Mouse (Mus musculus): ENCODE results near the gene Nrip1.

Nrip1 gene

DNA sequence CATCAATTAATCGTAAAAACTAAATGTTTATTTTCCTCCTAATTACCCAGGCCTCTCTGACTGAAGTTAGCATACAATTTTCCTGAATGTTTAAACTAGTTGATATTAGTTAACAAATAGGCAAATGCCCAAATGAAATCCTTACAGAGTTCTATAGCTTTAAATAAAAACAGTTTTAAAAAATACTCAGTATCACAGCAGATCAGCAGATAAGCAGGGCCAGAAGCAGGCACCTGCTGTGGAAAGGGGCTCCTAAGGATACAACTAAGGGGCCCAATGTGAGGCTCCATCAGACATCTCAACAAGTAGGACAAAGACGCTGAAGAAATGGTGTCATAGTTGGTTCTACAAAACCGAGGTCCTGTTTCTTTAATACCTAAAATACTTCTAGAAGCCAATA, 58.0 kb downstream of the Nrip1 start:
- no peak for DNase-seq (ENCODE audit: low spot score in 2 of 2)

DNA sequence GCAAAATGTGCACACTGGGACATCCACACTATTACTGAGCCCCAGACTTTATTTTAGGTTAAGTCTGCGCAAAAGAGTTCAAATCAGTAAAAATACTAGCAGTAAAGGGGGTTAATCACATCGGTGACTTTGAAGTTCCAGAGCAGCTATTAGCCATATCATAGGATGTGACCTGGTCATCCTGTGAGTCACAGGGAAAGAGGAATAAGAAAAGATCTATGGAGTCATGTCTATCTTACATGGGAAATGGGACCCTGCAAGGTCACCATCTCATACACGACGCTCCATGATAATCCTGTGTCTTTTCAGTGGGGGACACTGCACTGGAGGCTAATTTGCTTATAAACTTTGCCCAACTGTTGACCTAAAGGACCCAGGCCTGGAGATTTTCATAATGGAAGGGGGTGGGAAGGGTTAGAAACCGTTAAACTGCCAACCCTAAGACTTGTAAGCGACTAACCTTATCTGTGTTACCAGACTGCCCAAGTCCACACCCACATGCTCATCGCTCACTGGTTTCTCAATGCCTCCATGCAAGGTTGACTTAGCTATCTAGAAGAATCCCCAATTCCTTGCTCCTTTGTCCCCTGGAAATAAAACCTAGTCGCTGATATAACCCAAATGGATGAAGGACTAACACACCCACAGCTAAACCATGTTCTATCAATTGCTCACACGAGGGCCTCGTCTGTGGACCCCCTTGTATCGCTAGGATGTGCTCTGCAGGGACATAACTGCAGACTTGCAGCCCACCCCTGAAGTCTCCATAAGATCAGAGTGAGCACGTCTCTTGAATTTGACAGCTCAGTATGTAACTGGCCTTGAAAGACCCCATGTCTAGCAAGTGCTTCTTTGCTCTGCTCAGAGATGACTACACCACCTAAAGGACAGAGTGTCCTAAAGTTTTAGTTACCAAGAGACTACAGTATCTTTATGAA, 59.3 kb downstream of the Nrip1 start:
- peak; percentile 61 for DNase-seq (ENCODE audit: low spot score in 2 of 2)

DNA sequence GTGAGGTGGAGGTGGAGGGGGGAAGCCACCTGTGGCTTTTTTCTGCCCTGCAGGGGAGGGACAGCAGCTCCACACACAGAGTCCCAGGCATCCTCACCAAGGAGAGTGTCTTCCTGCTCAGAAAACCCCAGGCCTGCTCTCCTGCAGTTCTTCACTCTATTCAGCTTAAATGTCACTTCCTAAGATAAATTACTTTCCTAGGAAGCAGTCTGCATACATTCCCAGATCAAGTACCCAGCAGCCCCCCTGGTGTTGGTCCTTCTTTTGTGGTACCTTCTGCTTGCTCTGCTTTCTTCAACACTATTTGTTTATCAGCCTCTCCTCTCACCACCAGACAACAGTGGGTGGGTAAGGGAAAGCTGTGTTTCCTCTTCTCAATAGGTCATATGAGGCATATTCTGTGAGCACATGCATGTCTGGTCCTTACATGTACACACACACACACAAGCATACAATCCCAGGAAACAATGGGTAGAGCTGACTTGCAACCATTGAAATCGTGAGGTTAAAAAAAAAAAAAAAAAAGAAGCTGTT, 60.7 kb downstream of the Nrip1 start:
- no peak for DNase-seq (ENCODE audit: low spot score in 2 of 2)

DNA sequence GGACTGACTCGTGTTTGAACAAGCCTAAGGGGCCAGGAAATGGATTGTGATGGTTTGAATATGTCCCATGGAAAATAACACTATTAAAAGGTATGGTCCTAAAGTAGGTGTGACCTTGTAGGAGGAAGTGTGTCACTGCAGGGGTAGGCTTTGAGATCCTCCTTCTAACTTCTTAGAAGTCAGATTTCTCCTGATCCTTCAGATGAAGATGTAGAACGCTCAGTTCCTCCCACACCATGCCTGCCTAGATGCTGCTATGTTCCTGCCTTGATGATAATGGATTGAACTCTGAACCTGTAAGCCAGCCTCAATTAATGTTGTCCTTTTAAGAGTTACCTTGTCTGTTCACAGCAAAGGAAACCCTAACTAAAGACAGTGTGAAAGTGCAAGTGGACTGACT, 62.8 kb downstream of the Nrip1 start:
- no peak for DNase-seq (ENCODE audit: low spot score in 2 of 2)

DNA sequence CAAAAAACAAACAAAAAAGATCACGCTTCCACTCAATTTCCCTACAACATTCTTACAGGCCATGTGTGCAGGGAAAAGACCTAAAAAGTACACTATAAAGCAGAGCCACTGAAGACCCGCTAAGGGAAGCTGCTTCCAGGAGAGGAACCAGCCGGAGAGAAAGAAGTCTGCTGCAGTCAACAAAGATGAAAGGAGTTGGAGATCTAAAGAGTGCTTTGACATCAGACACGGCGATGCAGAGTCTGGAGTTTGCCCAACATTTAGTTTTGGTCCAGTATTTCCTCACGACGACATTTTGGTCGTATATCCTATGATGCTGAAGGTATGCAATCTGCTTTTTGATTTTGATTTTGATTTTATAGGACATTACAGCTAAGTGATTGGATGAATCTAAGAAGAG, 63.3 kb downstream of the Nrip1 start:
- no peak for DNase-seq (ENCODE audit: low spot score in 2 of 2)

DNA sequence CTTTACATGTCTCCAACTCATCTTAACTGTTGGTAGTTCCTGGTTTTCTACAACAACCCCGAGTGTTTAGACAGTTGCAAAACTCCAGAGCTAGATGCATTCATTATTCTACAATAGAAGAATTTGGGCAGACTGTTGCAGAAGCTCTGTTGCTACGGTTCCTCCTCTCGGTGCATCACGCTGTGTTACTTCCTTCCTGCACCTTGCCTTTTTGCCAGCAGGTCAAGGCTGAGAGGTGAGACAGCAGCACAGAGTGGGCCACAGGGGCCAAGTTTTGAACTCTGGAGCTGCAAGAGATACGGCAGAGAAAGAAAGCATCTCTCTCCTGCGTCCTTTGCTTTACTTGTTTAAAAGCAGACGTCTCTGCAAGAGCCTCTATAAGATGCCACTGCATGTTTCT, 64.3 kb downstream of the Nrip1 start:
- no peak for DNase-seq (ENCODE audit: low spot score in 2 of 2)

DNA sequence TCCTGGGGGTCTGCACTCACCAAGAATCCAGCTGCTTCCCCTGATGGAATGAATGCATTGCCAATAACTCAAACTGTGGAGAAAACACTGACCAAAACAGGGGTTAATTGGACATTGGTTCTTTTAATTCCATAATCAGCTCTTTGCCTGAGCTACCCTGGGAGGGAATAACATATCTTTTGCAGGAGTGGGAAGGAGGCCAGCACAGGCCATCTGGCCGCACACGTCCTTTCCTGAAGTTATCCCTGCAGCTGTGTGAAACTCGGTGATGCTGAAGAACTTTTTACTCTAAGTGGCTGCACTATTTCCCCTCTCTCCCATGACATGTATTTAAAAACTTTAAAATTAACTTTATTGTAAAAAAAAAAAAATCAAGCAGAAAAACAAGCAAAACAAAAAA, 66.6 kb downstream of the Nrip1 start:
- no peak for DNase-seq (ENCODE audit: low spot score in 2 of 2)

DNA sequence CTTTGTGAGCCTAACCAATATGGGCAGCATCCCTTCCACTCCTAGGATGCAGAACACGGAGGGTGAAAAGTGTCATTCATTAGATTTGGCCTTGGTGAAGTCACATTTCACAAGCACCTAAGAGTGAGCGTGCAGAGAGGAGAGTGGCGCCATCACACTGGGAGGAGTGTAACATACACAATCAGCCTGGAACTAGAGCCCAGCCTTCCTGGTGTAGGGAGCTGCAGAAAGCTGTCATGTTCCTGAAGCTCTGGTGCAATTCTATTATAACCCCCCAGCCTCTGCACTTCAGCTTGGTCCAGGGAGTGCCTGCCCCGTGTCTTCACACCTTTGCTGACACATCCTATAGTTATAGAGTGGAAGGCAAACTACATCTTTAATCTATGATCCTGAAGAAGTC, 67.2 kb downstream of the Nrip1 start:
- no peak for DNase-seq (ENCODE audit: low spot score in 2 of 2)

DNA sequence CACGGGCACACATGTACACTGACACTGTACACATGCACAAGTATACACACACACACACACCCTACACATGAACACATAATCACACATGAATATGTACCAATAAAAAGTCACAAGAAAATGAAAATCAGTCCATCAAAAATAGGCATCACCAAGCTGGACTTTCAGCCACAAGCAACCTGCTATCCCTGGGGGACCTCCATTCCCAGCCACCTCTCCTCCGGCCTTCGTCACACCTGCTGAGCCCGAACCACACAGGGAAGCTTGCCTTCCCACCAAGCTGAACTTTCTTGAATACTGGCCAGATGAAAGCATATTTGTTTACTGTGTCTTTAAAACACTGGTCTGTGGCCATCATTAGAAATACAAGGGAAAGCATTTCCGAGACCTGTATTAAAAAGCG, 70.2 kb downstream of the Nrip1 start:
- no peak for DNase-seq (ENCODE audit: low spot score in 2 of 2)

DNA sequence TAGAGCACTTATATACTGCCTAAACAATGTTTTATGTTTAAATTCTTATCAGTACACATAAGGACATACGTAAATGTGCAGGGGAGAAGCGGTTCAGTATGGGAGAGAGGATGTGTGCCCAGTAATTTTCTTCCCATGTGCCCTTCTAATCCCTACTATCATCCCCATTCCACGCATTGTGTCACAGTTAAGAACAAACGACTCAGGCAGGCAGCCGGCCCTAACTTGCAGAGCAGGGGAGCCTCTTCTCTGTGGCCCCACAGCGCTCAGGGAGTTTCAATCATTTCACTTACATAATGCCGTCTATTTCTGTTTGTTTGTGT, 71.9 kb downstream of the Nrip1 start:
- no peak for DNase-seq (ENCODE audit: low spot score in 2 of 2)

DNA sequence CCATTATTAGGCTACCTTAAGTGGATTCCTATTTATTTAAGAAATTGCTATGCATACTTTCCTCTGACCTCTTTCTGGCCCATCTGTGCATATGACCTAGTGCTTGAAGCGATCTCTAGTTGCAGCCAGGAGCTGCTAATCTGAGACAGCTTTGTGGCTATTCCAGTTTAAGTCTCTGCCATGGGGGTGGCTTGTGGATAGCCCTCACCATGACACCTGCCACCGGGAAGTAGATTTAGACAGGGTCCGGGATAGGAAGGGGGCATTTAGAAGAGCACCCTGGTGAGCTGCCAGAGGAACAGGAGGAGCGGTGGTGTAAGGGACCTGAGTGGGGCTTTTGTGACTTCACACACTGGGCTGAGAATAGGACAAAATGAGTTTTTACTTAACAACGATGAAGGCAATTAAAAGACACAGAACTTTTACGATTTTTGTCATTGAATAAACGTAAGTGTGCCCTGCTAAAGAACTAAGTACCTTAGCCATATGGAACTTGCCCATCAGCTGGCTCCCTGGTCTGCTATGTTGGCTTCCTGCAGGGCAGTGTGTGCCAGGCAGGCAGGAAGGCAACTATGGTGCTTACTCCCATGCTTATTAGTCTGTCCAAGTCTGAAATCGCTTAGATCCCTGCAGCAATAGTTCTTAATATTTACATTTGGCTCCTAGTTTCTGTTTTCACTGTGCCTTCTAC, 72.4 kb downstream of the Nrip1 start:
- no peak for DNase-seq (ENCODE audit: low spot score in 2 of 2)

DNA sequence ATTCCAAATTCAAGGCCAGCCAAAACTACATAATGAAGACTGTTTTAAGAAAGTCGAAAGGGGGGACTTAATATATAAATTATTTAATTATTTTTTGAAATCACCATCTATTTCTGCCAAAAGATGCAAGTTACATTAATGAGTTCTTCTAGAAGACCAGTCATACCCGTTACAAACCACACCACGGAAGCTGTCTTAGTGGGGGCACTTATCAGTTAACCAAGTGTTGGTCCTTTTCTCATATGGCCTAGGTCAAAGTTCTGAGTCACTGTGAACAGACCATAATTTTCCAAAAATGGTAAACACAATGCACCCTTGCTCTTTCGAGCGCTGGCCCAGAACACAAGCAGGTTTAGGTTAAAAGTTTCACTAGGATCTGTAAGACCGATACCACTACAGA, 73.2 kb downstream of the Nrip1 start:
- DNase-seq (ENCODE audit: low spot score in 2 of 2) = no peak

DNA sequence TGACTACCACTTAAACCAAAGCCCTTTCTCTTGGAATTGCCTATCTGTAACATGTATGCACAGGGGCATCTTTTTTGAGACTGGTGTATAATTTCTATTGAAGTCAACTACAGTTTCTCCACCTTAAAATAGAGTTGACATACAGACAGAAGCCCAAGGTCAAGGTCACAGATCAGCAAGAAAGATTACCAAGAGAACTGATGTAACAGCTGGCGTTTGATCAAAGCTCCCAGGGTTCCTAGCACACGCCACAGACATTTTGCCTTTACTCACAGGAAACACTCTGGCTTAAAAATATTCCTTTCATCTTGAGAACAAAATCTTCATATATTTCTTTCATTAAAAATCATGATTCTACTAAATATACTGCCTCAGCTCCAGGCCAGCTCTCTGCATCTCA, 74.1 kb downstream of the Nrip1 start:
- no peak for DNase-seq (ENCODE audit: low spot score in 2 of 2)

DNA sequence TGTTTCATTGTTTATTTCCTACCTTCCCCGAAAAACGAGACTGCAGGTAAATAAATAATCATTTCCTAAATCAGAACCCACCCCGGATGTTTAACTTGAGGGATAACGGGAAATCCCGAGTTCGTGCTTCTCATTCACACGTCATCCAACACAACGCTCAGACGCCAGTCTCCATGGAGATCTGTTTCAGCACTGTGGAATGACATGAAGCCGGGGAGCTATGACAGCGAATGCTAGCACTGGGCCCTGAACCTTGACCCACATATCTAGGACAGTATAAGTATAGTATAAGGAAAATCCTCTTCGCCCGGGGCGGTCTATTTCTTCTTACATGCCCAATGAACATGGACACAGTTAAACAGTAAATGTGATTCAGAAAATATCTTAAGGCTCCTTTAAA, 78.3 kb downstream of the Nrip1 start:
- DNase-seq (ENCODE audit: low spot score in 2 of 2) = no peak

DNA sequence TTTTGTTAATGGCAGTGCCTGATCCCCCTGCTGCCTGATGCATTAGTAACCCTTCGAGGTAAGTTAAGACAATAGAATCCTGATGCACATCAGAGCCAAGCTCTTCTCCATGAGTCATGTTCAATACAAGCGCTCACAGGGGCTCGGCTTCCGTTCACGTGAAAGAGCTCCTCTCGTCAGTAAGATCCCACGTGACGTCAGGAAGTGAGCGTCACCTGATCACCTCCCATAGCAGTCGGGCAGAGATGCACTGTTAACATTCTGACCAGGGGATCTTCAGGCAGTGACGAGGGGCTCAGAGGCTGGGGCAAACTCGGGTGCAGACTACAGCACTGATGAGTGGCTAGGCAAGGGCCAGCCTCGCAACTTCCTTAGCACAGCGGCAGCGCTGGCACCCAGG, 79.1 kb downstream of the Nrip1 start:
- no peak for DNase-seq (ENCODE audit: low spot score in 2 of 2)

DNA sequence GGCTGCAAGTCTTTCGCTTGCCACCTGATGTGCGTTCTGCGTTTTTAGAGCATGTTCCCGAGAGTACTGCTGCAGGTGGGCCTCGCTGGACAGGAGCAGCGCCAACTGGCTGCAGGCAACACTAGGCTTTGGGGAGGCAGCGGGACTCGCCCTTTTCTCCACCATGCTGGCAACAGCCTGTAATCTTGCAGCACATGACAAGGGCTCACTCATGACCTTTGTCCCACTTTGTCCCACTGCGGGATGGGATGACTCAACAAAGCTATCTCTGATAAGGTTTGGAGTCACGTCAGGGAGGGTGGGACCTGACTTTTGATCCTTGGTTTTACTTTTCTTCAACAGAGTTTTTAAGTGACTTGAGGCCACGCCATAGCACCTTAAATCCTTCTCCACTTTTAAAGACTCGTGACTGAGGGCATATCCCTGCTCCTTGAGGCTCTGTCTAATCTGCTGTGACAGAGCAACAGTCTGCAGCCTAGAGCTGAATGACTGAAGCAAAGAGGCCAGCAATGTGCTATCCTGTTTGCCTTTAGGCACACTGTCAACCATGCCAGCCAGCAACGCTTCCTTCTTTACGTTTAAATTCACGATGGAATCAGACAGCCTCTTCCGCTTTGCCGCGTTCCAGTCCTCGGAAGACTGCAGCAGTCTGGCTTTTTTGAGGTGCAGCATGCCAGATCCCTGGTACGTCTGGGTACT, 79.7 kb downstream of the Nrip1 start:
- DNase-seq (ENCODE audit: low spot score in 2 of 2) = no peak

DNA sequence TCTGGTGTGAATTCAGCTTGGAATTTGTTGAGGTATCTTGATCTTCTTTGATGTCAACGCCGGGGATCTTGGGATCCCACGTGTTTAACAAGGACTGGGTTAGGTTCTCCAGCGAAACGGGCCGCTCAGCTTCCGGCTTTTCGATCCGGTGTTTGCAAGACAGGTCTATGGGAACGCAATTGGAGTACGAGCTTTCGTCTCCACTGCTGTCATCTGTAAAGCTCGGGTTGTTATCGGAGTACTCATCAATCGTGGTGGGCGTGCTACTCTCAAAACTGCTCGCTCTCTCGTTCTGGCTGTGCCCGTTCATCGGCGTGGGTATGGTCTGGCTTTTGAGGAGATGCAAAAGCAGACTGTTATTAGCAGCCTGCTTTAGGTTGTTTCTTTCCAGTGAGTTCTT, 80.5 kb downstream of the Nrip1 start:
- DNase-seq (ENCODE audit: low spot score in 2 of 2) = no peak

DNA sequence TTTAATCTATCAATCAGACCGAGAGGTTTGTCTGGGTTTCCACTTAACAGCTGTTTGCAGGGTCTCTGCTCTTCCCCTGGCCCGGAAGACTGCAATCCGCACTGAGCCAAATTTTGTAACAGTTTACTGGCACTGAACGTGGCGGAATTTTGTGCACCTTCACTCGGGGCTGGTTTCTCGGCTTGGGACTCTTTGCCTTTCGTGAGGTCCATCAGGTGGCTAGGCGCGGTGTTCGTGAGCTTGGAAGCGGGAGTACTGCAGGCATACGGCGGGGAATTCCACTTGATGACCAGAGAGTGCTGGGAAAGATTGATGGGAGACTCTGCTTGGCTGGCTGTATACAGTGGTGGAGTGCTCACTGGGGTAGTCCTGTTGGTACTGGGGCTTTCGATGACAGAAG, 81.0 kb downstream of the Nrip1 start:
- no peak for DNase-seq (ENCODE audit: low spot score in 2 of 2)

DNA sequence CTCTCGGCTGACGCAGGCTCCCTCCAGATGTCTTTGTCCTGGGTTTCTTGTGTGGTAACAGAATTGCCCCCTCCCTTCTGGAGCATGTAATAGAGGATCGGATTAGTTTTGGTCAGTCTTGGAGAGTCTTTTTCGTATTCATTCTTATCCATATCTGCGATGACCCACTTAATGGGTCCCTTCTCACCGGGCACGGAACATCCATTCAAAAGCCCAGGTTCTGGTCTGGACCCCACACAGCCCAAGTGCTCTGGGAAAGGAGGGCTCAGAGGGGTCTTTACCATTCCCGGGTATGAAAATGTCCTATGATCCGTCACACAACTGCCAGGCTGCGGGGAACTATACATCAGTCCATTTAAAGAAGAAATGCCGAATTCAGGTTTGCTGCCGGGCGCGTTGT, 82.3 kb downstream of the Nrip1 start:
- no peak for DNase-seq (ENCODE audit: low spot score in 2 of 2)

DNA sequence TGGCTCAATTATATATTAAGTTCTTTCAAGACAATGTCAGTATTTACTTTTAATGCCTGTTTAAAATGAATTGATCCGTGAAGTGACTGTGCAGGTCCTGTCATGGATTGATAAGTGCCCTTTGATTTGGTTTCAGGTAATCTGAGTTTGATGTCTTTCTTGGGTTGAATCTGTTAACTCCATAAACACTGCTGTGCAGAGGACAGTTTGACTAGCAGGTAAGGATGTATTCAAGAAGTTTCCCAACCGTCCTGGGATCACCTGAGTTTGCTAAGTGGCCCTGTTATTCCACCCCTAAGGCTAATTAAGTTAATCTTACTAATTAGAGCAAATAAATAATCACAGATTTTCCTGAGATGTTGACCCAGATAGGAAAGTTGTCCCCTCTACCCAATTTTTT, 84.1 kb downstream of the Nrip1 start:
- DNase-seq (ENCODE audit: low spot score in 2 of 2) = no peak

DNA sequence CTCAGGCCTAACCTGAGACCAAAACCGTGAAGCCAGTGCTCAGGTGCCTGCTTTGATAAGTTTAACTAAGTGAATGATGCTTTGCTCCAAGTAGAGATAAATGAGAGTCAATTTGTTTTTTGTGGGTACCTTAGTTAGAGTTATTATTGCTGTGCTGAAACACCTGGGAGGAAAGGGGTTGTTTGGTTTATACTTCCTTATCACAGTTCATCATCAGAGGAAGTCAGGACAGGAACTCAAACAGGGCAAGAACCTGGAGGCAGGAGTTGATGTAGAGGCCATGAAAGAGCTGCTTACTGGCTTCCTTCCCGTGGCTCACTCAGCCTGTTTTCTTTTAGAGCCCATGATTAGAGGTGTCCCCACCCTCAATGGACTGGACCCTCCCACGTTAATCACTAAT, 89.8 kb downstream of the Nrip1 start:
- DNase-seq (ENCODE audit: low spot score in 2 of 2) = no peak

DNA sequence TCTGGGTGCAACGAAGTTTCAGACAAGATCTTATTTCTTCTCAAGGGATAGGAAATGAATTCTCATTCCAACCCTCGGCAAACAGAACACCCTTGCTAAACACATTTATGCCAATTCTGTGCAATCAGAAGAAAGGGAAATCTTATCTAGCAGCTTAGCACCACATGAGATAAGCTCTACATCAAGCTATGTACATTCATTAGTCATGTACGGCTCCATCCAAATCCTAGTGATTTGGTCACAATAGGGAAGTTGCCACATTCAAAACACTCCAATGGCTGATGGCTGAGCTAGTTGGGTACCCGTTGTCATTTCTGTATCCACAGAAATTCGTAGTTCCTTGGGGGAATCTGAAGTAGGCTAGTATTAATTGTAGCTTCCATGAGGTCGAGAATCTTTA, 91.8 kb downstream of the Nrip1 start:
- no peak for DNase-seq (ENCODE audit: low spot score in 2 of 2)

DNA sequence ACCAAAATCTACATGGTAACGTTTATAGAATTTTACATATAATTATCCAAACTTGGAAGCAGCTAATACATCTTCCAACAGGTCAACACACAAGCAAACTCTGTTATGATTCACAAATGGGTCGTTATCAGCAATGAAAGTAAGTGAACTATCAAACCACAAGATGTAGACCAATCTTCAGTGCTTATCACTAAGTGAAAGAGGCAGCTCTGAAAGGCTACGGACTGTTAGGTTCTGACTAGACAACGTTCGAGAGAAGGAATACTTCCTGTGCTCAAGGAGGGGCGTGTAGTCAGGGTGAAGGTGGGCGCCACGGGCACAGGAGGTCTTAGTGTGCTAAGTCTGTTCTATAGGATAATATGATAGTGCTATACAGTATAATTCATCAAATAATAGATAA, 93.3 kb downstream of the Nrip1 start:
- no peak for DNase-seq (ENCODE audit: low spot score in 2 of 2)

Measured in spleen, postnatal 10 days (tissue).